Mouse (Mus musculus) right cerebral cortex, postnatal 36 days (tissue): Measurements from ENCODE around the gene Ist1.
A peak's percentile ranks its signal among the peaks of the same experiment; 100 is the strongest.

Experiments
- DNase-seq, 2 experiments: peaks; one replicate each; pipeline ENCODE4 v3.0.0; 2022; ENCODE audit warnings: low spot score in 2 of 2, mixed read lengths in 1 of 2

Gene Ist1

DNA sequence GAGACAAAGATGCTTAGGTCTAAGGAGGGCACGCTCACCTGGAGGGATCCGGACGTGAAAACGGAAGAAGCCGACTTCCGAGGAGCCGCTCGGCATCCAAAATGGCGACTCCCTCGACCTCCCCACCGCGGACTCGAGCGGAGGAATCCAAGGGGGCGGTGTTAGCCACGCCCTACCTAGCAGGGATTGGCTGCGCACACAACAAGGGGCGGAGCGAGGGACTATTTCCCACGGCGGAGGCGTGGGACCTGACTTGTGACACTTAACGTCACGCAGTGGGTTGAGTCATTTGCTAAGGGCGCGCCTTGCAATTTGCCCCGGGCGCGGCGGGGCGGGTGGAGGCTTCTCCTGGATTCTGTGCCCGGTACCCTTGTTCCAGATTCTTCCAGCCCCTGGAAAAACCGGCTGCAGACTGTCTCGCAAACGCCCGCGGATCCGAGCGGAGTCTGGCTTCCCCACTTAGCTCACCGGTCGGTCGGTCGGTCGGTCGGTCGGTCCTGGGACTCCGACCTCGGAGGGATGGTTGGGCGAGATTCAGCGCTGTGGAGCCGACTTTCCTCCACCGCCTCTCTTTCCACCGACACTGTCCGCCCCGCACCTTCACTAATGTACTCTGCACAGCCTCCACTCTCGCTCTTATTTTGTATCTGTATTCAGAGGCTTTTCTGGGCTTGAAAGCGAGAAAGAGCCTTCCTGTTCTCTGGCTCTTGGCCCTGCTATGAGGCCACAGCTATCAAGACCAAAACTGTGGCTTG lies at the start of gene Ist1:
TSS of gene Ist1 (minus strand) at position 115 of the 755 bp plus-strand sequence.
- peak; percentile 95 to 96 for DNase-seq

DNA sequence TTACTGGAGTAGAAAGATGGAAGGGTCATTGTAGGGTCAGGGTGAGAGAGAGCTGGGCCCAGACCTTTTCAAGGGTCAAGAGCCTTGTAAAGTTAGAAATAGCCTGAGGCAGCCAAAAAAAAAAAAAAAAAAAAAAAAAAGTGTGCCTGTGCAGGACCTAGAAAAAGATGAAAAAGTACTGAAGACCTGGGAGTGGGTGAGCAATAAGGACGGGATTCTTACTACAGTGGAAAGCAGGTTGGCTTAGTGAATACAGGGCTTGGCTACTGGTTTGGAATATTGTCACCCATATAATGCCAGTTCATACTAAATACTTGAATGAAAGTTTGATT lies 45.0 kb upstream of the Ist1 start:
- DNase-seq, result no peak

DNA sequence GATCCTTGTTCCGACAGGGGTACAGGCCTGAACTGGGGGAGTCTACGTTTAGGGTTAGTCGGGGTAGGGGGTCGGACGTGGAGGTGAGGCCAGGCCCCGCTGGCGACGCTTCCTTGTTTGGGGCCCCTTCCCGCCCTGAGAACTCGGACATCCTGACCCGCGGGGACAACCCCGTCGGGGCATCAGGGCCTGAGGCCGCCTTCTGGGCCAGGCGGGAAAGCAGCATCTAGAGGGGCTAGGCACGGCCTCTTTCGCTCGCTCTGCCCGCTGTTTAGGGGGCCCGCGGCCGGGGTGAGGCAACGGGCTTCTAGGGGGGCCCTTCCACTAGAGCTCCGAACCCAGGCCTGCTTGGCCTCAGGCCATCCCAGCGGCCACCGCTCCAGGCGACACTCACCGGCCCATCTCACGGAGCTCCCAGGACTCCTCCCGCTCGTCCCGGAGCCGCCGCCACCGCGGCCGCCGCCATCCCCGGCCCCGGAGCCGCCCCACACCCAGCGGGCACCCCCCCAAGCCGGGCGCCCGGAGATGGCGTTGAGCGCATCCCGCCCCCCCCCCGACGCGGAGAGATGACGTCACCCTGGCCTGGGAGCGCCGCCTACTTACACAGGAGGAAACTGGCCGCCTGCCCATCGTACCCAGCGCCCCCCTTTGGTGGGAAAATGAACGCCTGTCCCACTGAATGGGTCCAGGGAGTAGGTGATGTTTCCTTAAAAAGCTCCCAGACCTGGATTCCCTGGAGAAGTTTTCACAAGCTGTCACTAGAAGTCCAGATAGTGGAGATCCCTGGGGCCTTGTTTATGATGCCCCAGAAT lies 44.4 kb upstream of the Ist1 start, which contains the start of gene Atxn1l:
TSS of gene Atxn1l (minus strand) at position 503 of the 812 bp plus-strand sequence.
- peak; percentile 66 to 71 for DNase-seq

DNA sequence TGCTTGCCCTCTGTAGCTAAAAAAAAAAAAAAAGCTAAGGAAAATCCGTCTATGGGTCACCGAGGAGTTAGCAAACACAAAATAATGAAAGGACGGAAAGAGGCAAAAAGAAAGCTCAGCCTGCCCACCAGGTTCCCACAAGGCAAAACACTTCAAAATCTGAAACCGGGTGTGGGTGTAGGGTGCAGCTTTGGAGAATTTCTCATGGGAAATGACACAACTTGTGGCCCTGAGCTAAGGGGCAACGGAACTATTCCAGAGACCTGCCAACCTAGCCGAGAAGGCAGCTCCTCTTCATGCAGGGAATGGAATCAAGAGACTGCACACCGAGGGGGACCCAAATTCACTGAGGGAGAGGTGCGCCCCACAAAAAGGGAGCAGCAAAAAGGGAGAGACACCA lies 43.8 kb upstream of the Ist1 start:
- DNase-seq, result no peak

DNA sequence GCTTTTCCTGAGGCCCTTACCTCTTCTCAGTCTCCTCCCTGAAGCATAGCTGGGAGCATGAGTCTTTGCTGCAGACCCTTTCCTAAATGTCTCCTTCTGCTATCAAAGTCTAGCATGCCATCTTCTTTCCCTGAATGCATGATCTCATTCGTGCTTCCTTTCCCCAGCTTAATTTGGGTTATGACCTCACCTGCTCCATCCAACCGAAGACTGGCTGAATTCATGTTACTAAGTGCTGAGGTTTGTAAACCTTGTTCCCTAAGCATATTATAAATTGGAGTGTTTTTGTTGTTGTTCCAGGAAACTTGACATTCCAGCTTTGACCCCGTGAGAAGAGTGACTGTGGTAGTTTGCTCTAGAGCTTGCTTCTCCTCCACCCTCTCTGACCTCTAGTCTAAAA lies 41.0 kb upstream of the Ist1 start:
- no peak for DNase-seq

DNA sequence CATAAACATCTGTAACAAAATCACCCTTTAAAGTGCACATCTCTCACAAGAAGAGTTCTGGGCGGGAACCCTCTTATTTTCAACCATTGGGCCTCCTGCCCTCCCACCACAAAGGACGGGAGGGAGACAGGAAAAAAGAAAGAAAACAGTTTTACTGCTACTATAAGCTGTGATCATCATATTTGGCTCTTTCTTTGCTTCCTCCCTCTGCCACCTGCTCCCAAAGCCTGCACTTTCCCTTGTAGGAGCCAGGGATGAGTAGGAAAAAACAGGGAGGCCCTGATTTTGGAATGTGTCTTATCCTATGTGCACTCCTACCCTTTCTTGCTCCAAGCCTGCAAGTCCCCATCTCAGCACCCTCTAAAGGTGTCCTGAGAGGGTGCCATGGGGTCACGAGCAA lies 38.0 kb upstream of the Ist1 start:
- no peak for DNase-seq

DNA sequence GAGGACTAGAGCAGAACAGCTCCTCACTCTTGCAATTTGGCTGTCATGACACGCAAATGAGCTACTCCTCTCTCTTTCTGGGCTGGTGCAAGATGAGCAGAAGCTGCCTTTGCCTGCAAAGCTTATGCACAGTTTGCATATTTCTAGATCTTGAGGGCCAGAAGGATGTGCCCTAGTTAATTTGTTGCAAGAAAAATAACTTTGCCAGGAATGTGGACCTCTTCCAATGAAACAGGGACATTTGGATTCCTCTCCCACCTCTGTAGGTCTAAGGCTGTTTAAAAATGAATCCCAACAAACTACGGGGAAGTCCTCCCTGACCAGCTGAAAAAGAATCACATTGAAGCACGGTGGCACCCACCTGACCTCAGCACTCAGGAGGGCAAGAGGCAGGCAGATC lies 32.0 kb upstream of the Ist1 start:
- DNase-seq, result no peak

DNA sequence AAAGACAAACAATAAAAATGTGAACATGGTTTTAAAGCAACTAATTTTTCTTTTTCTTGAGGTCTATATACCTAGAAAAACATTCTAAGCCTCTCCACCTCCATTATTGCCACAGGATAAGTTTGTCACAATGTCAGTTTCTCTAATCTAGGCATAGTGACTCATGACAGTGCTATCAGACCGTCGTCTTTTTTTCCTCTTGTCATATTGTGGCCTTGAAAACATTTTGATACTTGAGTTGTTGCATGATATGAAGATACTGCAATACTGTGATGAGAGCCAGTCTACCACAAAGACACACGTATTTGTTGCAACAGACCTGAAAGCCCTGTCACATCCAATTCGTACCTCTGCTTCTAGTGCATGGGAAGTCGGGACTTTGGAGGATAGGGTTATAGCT lies 21.9 kb upstream of the Ist1 start:
- DNase-seq, result no peak

DNA sequence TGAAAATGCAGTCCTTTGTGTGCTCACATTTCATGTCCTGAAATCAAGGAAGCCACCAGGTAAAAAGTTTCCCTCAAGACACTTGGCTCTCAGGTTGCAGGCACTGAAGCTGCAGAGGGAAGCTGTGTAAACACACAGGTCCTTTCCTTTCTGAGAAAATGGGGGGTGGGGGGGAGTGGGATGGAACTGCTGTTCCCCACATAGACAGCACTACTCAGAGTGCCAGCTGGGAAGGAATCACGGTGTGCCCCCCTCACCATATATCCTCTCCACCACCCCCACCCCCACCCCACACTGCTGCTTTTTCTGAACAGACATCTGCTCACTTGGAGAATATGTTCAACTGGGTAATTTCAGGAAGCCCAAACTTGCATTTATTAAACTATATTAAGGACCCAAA lies 19.5 kb upstream of the Ist1 start:
- DNase-seq, result no peak

DNA sequence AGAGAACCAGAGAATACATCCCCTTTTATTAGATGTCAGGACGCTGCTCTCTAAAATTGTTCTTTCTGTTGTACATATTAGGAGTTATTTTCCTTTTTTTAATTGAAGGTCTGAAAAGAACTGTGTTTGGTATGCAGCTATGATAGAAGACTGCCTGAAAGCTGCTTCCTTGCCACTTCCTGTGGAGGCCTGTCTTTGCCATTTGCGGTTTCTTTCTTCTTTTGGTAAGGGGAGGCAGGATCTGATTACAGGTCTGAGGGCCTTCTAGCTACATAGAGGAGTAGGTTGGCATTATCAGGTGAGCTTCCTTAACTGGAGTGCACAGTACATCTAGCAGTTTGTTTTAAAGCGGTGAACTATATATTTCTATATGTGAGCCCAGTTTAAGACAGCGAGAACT lies 14.9 kb upstream of the Ist1 start:
- no peak for DNase-seq

DNA sequence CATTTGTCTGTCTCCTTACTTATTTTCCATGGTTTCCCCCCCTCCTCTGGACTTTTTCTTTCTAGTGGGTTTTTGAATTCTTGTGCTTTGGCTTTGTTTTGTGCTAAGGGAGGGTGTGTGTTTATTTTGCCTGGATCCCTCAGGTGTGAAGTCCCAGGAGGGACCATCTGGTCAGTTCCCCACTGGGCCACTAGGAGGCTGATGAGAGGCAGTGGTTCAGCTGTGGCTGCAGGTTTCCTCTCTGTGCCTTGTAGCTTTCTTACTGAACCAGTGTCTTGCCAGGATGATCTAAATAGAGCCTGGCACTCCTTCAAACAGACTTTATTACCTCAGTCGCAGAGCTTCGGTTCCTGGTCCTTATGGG lies 13.8 kb upstream of the Ist1 start:
- peak; percentile 47 to 64 for DNase-seq

DNA sequence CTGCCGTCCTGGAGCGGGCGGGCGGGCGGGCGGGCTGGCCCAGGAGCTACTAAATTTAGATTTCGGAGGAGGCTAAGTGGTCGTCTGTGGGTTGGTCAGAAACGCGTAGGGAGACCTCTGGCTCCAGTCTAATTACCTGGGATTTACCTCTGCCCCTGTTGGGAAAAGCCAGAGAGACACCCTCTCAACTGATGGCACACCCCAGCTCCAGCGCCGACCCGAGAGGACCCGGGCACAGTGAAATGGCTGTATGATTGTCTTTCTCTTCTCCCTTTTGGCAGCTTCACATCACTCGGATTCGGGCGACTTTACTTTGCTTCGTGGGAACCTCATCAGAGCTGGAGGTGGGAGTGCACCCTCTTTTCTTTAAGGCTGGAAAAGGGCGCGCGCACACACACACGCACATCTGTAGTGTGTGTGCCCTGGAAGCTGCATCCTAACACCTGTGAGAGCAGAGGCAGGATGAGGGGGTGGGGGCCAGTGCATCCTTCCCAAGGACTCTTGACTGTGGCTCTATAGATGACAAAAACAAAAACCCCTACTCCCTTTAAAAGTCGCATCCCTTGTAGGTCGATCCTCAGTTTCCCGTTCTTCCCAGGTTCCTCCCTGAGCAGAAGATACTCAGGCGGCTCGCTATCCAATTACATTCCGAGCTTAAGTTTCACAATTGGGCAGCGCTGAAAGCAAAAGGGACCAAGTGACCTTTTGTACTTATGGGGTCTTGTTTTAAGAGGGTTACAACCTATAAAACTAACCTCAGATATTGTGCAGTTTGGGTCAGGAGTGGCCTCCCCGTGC lies 13.2 kb upstream of the Ist1 start:
- DNase-seq, result no peak

DNA sequence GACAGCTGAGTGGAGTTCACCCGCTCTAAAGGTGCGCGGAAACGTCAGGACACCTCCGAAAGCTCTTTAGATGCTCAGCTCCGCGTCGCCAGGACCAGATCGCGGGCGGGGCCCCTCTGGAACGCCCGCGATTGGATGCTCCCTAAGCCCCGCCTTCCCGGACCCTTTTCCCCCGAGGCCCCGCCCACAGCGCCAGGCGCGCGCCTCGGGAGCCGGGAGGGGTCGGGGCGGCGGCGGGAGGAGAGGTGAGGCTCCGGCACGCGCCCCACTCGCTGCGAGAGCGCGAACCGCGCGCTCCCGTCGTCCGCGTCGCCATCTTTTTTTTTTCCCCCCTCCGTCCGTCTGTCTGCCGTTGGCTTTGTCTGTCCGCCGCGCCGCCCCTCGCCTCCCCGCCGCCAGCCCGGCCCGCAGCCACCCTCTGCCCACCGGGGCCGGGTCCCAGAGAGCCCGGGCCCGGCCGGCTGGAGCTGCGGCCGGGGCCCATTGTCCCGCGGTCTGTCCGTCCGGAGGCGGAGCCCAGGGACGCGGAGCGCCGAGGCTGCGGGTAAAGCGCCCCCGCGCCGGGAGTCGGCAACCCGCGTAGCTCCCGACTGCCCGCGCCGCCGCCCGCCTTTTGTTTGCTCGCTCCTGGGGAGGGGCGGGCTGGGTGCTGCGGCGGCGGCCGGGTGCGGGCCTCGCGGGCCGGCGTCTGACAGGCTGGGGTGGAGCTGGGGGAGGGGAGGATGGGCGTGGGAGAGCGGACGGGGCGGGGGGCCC lies 12.4 kb upstream of the Ist1 start, which contains the start of gene Zfp821:
TSS of gene Zfp821 (plus strand) at position 227 of the 756 bp plus-strand sequence.
- DNase-seq, result peak; percentile 86 to 90

DNA sequence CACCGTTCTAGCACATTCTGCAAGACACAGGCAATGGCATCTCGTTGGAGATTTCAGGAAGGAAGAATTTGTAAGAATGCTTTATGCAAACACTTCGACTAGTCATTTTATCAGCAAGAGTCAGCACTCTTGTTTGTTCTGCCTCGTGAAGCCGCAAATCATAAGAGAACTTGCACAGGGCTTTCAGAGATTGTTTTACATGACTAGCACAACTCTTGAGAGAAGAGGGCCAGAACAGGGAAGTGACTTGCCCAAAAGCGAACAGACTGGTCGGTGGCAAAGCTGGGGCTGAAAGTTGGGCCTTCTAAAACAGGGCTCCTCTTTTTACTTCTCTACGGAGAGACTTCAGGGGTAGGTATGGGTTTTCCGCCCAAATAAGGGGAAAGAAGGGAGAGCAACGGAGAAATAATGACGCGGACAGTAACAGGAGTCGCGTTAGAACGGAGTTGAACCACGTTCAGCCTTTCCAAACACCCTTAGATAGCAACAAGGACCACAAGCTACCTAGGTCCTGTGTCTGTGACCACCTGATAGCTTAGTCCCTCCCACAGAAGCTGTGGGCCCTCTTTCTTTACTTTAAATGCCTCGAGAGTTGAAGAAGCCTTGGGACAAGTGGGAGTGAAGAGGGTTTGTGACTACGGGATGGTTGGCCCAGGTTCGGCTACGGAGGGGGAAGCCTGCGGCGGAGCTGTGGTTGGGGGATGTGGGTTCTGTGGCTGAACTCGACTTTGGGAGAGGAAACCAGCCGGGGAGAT lies 11.7 kb upstream of the Ist1 start:
- DNase-seq, result no peak

DNA sequence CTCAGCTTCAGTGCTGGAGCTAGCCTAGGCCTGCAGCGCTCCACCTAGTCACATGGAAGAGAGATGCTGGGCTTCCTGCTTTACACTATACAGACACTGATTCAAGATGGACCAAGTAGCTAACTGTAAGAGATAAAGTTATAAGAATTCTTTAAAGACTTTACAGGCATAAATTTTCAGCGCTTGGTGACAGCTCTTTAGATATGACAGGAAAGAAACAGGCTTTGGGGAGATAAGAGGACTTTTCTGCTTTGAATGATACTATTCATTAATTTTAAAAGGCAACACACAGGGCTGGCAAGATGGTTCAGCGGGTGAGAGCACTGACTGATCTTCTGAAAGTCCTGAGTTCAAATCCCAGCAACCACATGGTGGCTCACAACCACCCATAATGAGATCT lies 5.4 kb upstream of the Ist1 start:
- DNase-seq, result no peak

DNA sequence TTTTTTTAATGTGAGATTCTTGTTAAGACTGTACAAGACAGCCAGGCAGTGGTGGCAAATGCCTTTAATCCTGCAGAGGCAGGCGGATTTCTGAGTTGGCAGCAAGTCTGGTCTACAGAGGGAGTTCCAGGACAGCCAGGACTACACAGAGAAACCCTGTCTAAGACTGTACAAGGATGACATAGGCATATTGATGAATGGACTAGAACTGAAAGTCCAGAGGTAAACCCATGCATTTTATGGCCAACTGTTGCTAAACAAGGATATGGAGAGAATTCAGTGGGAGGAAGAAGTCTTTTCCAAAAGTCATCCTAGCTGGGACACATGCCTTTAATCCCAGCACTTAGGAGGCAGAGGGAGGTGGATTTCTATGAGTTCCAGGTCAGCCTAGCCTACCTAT lies 4.7 kb upstream of the Ist1 start:
- no peak for DNase-seq

DNA sequence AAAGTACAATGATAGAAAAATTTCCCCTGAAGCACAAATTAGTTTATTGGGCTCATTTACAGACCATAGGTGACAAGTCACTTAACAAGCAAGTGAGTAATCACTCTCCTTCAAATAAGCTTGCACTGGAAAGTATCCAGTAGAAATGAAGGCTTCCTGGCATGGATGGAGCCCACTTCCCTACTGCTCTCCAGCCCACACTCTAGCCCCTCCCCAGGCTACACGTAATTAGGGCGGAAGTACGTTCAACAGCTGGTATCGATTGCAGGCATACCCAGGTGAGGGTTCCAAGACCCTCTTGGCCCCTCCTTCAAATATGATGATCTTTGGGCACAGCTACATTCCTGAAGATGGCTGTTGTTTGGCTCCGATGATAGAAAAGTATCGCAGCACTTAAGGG lies 1.1 kb upstream of the Ist1 start:
- no peak for DNase-seq

DNA sequence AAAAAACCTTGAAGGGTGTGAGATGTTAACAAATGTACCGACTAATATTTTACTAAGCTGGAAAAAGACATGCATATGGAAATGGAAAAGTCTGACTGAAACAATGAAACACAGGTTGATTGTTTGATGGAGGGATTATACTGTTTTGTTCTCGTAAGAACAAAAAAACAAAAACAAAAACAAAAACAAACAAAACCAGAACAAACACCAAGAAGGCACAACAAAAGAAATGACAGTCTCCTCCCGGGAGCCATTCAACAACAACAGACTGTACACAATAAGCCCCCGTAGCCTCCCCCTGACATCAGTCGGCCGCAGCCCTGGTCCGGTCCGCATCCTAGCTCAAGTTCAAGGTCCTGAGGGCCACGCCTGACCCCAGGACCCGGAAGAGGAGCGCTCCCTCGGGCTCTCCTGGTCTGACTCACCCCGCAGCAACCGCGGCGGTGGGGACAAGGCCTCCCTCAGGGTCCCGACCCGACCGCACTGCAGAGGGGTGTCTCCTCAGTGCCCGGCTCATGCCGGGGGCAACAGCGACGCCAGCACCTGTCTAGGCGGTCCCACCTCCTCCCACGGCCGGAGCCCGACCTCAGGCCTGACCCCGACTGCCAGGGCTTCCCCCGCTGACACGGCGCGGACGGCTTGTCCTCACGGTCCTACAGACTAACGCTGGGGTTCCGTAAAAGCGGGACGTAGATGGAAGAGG lies 466 bp downstream of the Ist1 start:
- peak in 1 of 2 experiments; percentile 14 for DNase-seq

DNA sequence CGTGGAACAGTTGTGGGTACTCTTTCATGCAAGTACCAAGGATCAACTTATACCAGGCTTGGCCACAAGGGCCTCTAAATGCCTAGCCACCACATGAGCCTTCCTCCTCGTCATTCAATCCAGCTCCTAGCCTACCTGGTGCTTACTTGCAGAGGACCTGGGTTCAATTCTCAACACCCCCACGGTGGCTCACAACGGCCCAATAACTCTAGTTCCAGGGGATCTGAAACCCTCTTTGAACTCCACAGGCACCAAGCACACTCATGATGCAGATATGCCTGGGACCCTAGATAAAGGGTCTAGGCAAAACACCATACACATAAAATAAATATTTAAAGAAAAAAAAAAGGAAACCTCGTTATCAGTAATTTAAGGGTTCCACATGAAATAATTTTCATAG lies 1.3 kb downstream of the Ist1 start:
- DNase-seq, result no peak

DNA sequence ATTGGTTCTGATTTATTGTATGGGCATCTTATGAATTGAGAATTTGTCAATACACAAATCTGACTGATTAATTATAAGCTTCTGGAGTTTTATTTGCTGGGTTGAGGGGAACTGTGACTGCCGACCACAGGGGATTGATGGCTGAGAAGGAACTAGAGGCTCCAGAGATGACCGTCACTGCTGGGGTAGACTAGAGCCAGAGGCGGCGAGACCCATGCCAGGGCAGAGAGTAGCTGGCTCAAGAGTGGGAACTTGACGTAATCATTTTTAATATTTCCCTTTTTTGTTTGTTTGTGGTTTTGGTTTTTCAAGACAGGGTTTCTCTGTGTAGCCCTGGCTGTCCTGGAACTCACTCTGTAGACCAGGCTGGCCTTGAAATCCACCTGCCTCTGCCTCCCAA lies 5.8 kb downstream of the Ist1 start:
- no peak for DNase-seq
